Mouse (Mus musculus) small intestine, adult 2 months (tissue): ENCODE results near the gene Tph2.

Source experiments
- CTCF ChIP-seq: fragments of 200-500 bp; IDR thresholded peaks from 2 replicates; pipeline ENCODE4 v1.5.1; 2012; ENCODE audit warnings: low read depth, mild to moderate bottlenecking, control low read depth, inconsistent platforms, low read length, moderate library complexity, mixed read lengths; ENCODE audit not compliant: insufficient replicate concordance, insufficient read length; ENCODE audit errors: extremely low read depth
- POLR2A ChIP-seq: fragments of 200-500 bp; IDR thresholded peaks from 2 replicates; pipeline ENCODE4 v1.6.1; 2012; ENCODE audit warnings: low read depth, mild to moderate bottlenecking, control low read depth, inconsistent platforms, low read length, moderate library complexity

DNA sequence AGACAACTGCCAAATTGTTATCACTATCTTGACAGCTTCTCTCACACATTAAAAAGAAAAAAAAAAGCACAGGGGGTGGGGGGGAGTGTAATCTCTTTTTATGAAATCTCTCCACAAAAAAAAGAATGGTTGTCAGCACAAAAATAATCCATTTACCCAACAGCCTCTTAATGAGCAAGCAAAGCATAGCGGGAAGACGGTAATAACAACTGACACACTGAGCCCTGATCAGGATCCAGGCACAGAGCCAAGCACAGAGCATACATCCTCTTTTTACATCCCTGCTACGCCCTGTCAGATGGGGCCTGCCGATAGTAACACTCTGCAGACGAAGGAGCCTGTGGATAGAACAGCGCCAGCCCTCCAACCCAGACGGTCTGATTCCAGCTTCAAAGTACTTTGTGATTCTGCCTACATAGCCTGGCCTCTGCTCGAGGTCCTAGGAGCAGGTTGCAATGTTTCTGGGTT lies 13.4 kb downstream of the Tph2 start:
- TF ChIP-seq POLR2A (no peak), CTCF (no peak)
